8 mouse cellular contexts compared by ENCODE assay signal in the genomic region with DNA sequence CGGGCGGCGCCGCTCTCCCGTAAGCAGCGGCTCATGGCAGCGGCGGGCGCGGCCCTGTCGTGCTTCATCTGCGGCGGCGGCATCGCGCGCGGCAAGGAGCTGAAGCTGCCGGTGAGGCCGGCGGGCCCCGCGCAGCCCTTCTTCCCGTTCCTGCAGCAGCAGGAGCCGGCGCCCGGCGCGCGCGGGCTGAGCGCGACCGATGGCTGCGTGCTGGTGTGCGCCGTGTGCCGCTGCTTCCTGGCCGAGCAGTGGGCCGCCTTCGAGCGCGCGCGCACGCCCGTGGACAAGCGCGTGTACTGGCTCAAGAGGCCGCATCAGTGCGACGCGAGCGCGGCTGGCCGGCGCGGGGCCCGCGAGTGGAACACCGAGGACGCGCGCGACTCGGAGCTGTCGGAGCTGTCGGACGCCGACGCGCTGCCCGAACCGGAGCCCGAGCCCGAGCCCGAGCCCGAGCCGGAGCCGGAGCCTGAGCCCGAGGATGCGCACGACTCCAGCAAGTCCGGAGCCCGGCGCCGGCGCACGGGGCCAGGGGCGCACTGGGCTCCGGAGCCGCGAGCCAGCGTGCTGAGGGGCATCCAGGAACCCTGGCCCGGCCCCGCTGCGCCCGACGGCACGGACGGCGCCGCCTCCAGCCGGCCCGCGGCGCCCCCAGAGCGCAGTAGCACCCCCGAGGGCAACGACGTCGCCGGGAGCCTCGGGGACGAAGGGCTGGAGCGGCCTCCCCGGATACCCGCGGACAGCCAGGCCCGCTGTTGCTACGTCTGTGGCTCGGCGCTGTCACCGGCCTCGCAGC. TPM values are rescaled to one million over a fixed set of nuclear protein-coding genes. Genes with fewer than 3 reads are reported as not detected.
A peak's percentile ranks its signal among the peaks of the same experiment; 100 is the strongest.
DNase-seq lines count a peak whose midpoint lies in the region; ATAC-seq lines count a peak whose summit lies in the region.

No protein-coding gene starts in this region.

- H3K4me2 ChIP-seq in lung, embryonic 16.5 days (ENCODE audit: low read depth, low read length), result peak overlapping the region; percentile 97
- peak overlapping the region; percentile 98 for H3K4me2 ChIP-seq in heart, embryonic 11.5 days
- H3K4me2 ChIP-seq in midbrain, embryonic 16.5 days (ENCODE audit: low read length), result peak overlapping the region; percentile 86

- under 1% methylated on average over 104 of the region's 125 CpGs for WGBS in lung, embryonic 16.5 days
- 1% methylated on average over 98 of the region's 125 CpGs for WGBS in heart, embryonic 11.5 days (ENCODE audit: insufficient replicate concordance)
- under 1% methylated on average over 101 of the region's 125 CpGs for WGBS in midbrain, embryonic 16.5 days

- no peak overlapping the region; the same call in 1 of the 2 replicates for H3K27ac ChIP-seq in lung, embryonic 16.5 days (ENCODE audit: low read length)
- H3K27ac ChIP-seq in brown adipose tissue, adult 24 weeks (replicated peaks; ENCODE audit: low read depth, low read length), result no peak overlapping the region
- no peak overlapping the region for H3K27ac ChIP-seq in heart, embryonic 11.5 days (ENCODE audit: low read depth, low read length)
- H3K27ac ChIP-seq in midbrain, embryonic 16.5 days (ENCODE audit: low read length), result peak overlapping the region; percentile 41; the same call in 1 of the 2 replicates

- intact Hi-C loops in gastrocnemius, postnatal 14 days (cut with DNase I; ENCODE audit: low total_unique reads), result no loop called here

- no peaks in the 10 kb centered on the region for H3K9me3 ChIP-seq in lung, embryonic 16.5 days (ENCODE audit: control insufficient read depth, low read length)
- H3K9me3 ChIP-seq in heart, embryonic 11.5 days (replicated peaks; ENCODE audit: control insufficient read depth, low read length), result no peaks in the 10 kb centered on the region
- no peaks in the 10 kb centered on the region for H3K9me3 ChIP-seq in midbrain, embryonic 16.5 days (replicated peaks; ENCODE audit: control insufficient read depth, low read length, poor library complexity, severe bottlenecking)

- H3K4me1 ChIP-seq in lung, embryonic 16.5 days (replicated peaks; ENCODE audit: control insufficient read depth, insufficient read depth, low read length), result peaks cover 61% of the 10 kb centered on the region
- H3K4me1 ChIP-seq in brown adipose tissue, adult 24 weeks (ENCODE audit: control insufficient read depth, insufficient read depth, insufficient read length, low read length), result peaks cover 36% of the 10 kb centered on the region
- H3K4me1 ChIP-seq in heart, embryonic 11.5 days (ENCODE audit: control insufficient read depth, insufficient read depth, low read length), result peaks cover 63% of the 10 kb centered on the region
- H3K4me1 ChIP-seq in midbrain, embryonic 16.5 days (ENCODE audit: control insufficient read depth, insufficient read depth, low read length), result peaks cover 52% of the 10 kb centered on the region

- peak; percentile 13; the same call in 1 of the 2 replicates for ATAC-seq in lung, embryonic 16.5 days (ENCODE audit: low read depth)
- ATAC-seq in heart, embryonic 11.5 days (replicated peaks; ENCODE audit: insufficient number of reproducible peaks, low FRiP score, low TSS enrichment), result no peak
- ATAC-seq in midbrain, embryonic 16.5 days, result peak; percentile 46

- DNase-seq in lung, postnatal 25 days (ENCODE audit: low spot score), result no peak
- DNase-seq in kidney, postnatal 25 days, result peak; percentile 23 to 62
- no peak for DNase-seq in adipocyte (ENCODE audit: low spot score)
- no peak for DNase-seq in gastrocnemius, postnatal 14 days

- peak overlapping the region; percentile 75 for H3K9ac ChIP-seq in lung, embryonic 16.5 days (ENCODE audit: low read length)
- H3K9ac ChIP-seq in heart, embryonic 11.5 days (ENCODE audit: low read depth, low read length), result peak overlapping the region; percentile 69
- H3K9ac ChIP-seq in midbrain, embryonic 16.5 days (ENCODE audit: low read depth, low read length), result peak overlapping the region; percentile 74

- H3K4me3 ChIP-seq in lung, embryonic 16.5 days (ENCODE audit: low read length), result peak overlapping the region; percentile 68
- peak overlapping the region; percentile 64 for H3K4me3 ChIP-seq in brown adipose tissue, adult 24 weeks (ENCODE audit: insufficient read depth, low read depth, low read length)
- peak overlapping the region; percentile 62 for H3K4me3 ChIP-seq in heart, embryonic 11.5 days (ENCODE audit: low read depth, low read length)
- H3K4me3 ChIP-seq in midbrain, embryonic 16.5 days (ENCODE audit: low read depth, low read length), result peak overlapping the region; percentile 68

- H3K27me3 ChIP-seq in lung, embryonic 16.5 days (ENCODE audit: control insufficient read depth, insufficient read depth, low read depth, low read length), result peaks cover 12% of the 10 kb centered on the region
- peaks cover 26% of the 10 kb centered on the region for H3K27me3 ChIP-seq in heart, embryonic 11.5 days (ENCODE audit: control insufficient read depth, insufficient read depth, low read length)
- peaks cover 14% of the 10 kb centered on the region; the same call in 1 of the 2 replicates for H3K27me3 ChIP-seq in midbrain, embryonic 16.5 days (ENCODE audit: control insufficient read depth, insufficient read depth, low read depth, low read length)

- H3K36me3 ChIP-seq in lung, embryonic 16.5 days (ENCODE audit: control insufficient read depth, insufficient read depth, low read length), result no peaks in the 10 kb centered on the region
- H3K36me3 ChIP-seq in heart, embryonic 11.5 days (ENCODE audit: control insufficient read depth, insufficient read depth, low read length), result no peaks in the 10 kb centered on the region
- no peaks in the 10 kb centered on the region for H3K36me3 ChIP-seq in midbrain, embryonic 16.5 days (ENCODE audit: control insufficient read depth, insufficient read depth, low read length)

RNA-seq across cellular contexts. Expression of a gene that starts 0.7 kb away (rescaled TPM):
- polyA plus RNA-seq in lung, embryonic 16.5 days (2015; fragmentation: Nextera tagmentation; extraction: Ambion mirVana), result 10.2 and 10.9 TPM in 2 replicates
- polyA plus RNA-seq in brown adipose tissue, adult 24 weeks (2012; ENCODE audit: insufficient read depth, insufficient read length, missing spikeins), result 8.0 and 9.9 TPM in 2 replicates
- polyA plus RNA-seq in heart, embryonic 11.5 days (2014; fragmentation: Nextera tagmentation; extraction: Ambion mirVana), result 12.8 and 12.9 TPM in 2 replicates
- 13.3 and 17.6 TPM in 2 replicates for polyA plus RNA-seq in midbrain, embryonic 16.5 days (2015; fragmentation: Nextera tagmentation; extraction: Ambion mirVana)
- 10 to 100 TPM; 22.7 to 28.7 TPM for total RNA-seq in gastrocnemius, postnatal 14 days (2021)

RNA-seq across cellular contexts. Expression of a gene that starts 51.7 kb away (rescaled TPM):
- 2.7 and 4.0 TPM in 2 replicates for polyA plus RNA-seq in lung, embryonic 16.5 days (2015; fragmentation: Nextera tagmentation; extraction: Ambion mirVana)
- not detected in 2 replicates for polyA plus RNA-seq in brown adipose tissue, adult 24 weeks (2012; ENCODE audit: insufficient read depth, insufficient read length, missing spikeins)
- 0.41 TPM in 1 of 2 replicates, not detected in the other for polyA plus RNA-seq in heart, embryonic 11.5 days (2014; fragmentation: Nextera tagmentation; extraction: Ambion mirVana)
- 2.1 and 2.4 TPM in 2 replicates for polyA plus RNA-seq in midbrain, embryonic 16.5 days (2015; fragmentation: Nextera tagmentation; extraction: Ambion mirVana)
- total RNA-seq in gastrocnemius, postnatal 14 days (2021), result not detected

Comparison
In these comparisons a context has a peak if more than half of its experiments do, and no peak if none do; other contexts are left out.
1. DNase-seq: peak in kidney, postnatal 25 days (2 of 2); none in lung, postnatal 25 days (single experiment), adipocyte (single experiment) and gastrocnemius, postnatal 14 days (single experiment).
2. Peak in every context shown above with its lines, with median percentiles within 50 percentile points of each other: H3K4me2 ChIP-seq, H3K4me3 ChIP-seq and H3K9ac ChIP-seq.